Mouse (Mus musculus) left cerebral cortex, adult 11 months (tissue): ENCODE results near the gene Ndufb7.
"Not testable (repeated sequence)": the region's sequence is repeated elsewhere in the genome, so short reads cannot be mapped to it uniquely, and the experiment has no call there.

Experiments used
- DNase-seq: peaks from one replicate; pipeline ENCODE4 v3.0.0; 2022; ENCODE audit warnings: low spot score

The Ndufb7 gene

DNA sequence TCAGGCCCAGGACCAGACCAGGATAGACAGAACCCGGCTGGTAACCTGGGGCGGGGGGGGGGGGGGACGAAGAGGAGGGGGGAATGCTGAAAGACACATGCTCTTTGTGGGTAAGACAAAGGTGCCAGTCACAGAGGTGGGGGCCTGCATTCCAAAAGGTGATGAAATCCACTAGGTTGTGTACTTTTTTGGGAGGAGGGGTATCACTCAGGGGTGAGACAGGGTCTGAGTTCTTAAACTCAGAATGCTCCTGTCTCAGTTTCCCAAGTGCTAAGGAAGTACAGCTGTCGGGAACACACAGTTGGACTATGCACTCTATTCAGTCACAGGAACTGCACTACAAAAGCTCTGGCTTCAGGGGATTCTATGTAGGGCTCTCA, 10.0 kb downstream of the Ndufb7 start:
- DNase-seq, result no peak

DNA sequence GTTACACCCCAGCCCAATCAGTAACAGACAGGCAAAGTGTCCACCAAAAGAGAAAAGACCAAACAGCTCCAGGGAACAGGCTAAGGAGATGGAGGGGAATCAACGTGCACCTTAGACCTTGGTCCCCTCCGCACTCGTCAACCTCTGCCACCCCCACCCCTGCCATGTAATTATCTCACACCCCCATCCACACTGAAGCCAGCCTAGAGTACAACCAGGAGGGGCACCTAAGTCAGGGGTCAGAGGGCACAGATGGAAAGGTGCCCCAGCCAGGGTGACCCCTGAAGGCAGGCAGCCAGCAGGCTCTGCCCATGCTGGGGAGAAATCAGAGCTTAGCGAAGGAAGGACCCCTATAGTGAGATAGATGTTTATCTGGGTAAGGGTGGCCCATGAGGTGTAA, 10.4 kb downstream of the Ndufb7 start:
- no peak for DNase-seq

DNA sequence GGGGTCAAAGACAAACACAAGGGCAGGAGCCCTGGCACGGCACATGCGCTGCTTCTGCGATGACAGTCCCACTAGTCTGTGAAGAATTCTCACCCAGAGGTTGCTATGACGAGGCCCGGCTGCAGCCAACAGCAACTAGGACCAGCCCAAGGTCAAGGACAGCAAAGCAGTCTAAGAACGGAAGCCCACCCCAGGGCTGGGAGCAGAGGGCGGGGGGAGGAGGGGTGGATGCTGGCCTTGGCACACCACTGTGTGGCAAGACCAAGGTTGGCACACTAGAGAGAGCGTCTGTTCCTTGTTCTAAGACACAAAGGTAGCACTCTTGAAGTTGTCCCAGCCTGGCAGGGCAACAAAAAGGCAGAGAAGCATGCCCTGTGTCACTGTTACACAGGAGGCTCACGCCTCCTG, 10.9 kb downstream of the Ndufb7 start:
- no peak for DNase-seq

DNA sequence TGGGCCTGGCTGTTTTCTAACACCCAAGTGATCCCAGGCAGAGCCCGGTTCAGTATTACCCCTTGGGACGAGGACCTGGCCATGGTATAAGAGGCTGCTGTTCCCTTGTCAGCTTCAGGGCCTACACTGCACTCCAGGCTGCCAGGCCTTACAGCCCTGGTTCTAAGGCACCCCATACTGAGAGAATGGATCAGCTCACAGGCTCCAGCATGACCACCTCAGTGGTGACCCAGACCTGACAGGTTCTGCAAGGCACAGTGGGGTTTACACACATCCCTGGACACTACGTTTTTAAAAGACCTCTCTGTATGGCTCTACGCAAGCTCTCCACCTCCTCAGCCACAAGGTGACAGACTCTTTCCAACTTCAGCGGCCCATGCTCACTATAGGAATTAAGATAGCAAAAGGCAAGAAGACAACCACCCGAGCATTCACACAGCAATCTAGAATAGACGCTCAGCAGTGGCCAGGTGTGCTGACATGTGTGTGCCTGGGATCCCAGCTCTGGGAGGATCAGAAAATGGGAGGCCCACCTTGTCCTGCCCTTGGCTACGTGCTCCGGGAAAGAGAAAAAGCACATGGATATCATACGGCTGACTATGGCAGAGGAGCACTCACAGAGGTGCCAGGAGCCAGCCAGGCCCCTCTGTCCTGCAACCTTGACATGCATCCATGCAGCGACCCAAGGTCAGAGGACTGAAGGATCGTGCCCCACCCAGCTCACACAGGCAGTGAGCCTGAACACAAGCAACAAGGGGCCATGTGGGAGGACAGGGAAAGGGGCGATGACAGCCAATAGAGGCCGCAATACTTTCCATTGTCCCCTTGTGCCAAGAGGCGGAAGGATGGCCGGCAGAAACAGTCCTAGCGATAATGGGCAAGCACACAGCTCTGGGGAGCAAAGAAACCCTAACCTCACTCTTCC, 11.9 kb downstream of the Ndufb7 start:
- DNase-seq, result no peak

DNA sequence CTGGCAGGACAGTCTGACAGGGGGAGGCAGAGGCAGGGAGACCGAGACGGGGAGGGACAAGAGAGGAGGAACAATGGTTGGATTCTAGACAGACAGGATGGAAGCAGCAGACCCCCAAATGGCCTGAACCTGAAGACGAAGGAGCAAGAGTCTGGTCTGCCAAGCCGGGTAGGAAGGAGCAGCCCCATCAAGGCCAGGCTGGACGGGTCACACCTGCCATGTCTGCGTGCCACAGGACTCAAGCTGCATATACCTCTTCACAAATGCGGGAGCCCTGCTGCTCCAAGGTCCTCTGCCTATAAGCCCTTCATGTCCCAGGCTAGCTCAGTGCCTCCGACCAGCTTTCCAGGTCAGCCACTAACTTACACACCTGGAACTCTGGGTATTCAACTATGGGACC, 13.2 kb downstream of the Ndufb7 start:
- no peak for DNase-seq

DNA sequence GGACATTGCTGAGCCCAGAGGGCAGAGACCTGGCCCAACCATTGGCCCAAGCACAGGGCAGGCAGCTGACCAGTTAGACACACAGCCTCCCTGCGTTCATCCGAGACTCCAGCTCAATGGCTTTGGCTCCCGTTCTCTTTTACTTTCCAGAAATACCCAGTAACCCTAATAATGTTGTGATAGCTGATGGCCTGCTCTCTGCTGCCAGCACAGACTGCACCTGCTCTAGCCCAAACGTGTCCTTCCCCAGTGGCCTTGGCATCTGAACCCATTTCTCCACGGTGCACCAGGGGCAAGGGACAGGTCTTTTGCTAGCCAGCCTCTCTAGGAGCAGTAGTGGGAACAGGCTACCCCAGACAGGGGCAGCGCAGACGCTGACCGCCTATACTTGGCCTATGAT, 14.4 kb downstream of the Ndufb7 start:
- DNase-seq, result no peak

DNA sequence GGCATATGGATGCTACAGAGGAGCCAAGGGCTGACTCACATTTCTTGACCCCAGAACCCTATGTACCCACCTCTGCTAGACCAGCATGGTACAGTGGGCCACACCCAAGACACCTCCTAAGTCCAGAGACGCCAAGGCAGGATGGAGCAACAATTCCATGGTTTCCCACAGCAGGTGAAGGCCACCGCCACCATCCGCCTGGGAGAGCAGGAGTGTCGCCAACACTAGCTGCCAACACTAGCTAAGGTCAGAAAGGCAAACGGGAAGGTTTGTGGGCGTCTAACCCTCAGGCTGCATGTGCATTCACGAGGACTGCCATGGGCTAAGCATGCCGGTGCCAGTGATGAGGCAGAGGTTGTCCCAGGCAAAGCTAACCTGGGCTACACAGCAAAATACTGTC, 15.8 kb downstream of the Ndufb7 start:
- DNase-seq, result no peak

DNA sequence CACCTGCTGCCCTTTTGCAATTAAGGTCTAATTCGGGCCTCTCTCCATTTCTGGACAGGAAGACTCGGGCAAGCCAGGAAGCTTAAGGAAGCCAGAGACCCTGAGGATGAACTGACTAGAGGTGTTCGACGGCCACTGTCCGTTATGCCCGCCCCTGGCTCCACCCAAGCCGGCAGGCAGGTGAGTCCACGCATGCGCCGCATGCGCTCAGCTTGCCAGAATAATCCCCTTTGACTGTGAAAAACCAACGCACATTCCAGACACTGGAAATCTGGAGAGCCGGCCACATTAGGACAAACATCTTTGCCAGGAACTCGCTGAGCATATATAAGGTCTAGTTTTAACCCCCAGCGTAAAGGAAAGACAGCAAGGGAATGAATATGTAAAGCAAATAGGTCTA, 16.8 kb downstream of the Ndufb7 start:
- DNase-seq, result no peak

DNA sequence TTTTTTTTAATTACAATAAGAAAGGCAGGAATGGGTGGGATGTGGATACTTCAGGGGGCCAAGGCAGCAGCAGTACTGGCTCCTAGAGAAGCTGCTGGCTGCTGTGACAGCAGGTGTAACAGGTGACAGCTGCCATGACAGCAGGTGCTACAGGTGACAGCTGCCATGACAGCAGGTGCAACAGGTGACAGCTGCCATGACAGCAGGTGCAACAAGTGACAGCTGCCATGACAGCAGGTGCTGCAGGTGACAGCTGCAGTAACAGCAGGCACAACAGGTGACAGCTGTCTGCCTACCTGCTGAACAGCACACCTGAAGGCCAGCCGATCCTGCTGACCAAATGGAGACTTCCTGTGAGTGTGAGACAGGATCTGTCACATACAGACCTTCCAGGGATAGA, 18.3 kb downstream of the Ndufb7 start:
- DNase-seq, result no peak

DNA sequence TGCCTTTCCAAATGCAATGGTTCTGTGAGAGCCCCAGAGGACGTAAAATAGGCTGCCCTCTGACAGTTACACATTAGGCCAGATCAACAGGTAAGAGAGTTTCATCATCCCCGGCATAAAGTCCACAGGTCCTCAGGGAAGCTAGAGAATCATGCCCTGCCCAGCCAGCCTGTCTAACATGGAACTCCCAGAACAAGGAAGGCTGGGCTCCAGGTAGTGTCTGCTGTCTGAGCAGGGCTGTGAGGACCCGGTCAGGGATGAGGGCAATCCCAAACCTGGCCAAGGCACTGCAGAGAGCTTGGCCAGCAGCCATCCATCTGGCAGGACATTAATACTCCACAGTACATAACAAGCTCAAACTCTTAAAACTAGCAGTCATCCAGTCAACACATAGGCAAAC, 18.9 kb downstream of the Ndufb7 start:
- DNase-seq, result no peak

DNA sequence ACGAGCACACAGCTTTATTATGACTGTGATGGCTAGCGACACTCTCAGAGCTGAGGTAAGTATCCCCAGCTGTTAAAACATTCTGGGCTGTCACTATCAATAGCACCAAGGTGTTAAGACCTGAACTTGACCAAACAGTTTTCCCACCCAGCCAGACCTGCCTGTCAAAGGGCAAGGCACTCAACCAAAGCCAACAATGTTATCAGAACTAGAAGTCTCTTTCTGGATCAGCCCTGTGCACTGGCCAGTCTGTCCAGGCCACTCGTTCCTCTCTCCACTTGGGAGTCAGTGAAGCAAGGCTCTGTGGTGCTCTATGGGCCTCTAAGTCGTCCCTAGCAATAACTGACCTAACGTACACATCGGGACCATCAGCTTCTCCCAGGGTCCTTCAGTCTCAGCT, 21.2 kb downstream of the Ndufb7 start:
- DNase-seq, result no peak

DNA sequence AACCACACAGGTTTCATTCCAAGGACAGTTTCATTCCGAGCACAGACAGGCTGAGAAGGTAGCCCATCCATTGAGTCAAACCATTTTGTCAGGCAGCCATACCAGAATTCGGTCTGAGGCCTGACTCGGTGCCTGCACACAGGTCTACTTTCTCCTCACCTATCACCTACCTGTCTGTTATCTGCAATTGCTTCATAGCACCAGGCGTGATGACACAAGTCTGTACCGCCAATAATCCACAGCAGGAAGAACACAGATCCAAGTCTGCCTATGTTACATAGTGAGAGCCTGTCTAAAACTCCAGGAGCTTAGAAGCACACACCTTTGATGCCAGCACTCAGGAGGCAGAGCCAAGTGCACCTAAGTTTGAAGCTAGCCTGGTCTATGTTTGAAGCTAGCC, 22.4 kb downstream of the Ndufb7 start:
- no peak for DNase-seq

DNA sequence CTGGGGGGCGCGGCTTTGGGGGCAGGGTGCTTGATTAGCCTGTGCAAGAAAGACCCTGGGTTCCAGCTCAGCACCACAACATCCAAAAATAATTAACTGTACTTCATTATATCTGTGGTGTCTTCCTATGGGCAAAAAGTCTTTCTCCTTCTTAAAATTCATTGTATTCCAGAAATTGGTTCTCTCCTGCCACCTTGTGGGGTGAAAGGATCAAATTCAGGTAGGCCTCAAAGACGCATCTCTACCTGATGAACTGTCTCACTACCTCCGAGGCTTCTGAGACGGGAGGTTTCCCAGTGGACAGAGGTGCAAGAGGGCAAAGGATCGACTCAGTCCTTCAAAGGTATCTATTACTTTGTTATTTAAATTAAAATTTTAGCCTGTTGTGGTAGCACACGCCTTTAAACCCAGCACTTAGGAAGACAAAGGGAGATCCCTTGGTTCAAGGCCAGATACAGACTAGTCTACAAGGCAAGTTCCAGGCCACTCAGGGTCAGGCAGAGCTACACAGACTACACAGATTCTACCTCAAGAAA, 24.1 kb downstream of the Ndufb7 start:
- no peak for DNase-seq

DNA sequence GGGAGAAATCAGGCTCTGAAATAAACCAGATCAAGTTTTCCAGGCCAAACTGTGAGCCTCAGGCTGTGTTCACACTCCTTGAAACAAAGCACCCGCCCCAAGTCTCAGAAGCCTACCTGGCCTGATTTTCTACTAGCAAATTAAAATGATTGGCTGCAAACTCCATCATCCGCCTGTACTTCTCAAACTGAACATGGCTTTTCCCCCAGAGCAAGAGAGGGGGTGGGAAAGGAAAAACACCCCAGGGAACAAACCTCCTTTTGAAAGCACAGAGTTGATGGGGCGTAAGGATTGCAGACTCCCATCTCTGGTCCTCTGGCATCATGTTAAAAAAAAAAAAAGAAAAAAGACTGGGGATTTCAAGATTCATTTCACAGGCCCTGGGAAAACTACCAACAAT, 26.2 kb downstream of the Ndufb7 start:
- DNase-seq, result no peak

DNA sequence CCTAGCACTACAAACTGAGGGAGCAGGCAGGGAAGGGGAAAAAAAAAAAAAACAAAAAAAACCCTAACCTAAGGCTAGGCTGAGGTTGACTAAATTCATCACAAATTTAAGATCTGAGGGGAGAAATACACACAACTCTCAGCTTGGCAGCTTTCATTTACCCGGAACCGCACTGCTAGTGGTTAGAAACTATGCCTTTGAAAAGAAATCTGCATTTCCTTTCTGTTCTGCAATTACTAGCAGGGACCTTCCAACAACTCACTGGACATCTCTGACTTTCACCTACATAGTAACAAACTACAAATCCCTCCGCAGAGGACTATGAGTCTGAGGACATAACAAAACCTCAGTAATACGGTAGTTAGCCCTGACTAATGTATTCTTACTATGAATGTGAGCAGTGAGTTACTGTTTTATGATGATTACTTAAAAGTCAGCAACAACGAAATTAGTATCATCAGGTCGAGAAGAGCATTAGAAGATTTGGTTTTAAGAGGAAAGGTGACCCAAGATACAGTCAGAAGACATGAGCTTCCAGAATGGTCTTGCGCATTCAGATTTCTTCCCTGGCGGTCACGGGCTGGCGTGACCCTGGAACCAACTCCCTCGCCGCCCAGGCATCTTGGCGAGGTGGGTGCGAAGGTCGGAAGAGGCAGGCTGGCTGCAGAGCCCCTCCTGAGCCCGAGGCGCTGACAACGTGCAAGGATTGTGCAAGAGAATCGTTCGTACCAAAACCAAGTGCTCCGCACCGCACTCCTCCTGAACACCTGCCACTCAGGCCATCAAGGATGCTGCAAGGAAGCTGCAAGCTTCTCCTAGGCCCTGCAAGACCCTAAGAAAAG, 27.1 kb downstream of the Ndufb7 start:
- DNase-seq, result no peak

DNA sequence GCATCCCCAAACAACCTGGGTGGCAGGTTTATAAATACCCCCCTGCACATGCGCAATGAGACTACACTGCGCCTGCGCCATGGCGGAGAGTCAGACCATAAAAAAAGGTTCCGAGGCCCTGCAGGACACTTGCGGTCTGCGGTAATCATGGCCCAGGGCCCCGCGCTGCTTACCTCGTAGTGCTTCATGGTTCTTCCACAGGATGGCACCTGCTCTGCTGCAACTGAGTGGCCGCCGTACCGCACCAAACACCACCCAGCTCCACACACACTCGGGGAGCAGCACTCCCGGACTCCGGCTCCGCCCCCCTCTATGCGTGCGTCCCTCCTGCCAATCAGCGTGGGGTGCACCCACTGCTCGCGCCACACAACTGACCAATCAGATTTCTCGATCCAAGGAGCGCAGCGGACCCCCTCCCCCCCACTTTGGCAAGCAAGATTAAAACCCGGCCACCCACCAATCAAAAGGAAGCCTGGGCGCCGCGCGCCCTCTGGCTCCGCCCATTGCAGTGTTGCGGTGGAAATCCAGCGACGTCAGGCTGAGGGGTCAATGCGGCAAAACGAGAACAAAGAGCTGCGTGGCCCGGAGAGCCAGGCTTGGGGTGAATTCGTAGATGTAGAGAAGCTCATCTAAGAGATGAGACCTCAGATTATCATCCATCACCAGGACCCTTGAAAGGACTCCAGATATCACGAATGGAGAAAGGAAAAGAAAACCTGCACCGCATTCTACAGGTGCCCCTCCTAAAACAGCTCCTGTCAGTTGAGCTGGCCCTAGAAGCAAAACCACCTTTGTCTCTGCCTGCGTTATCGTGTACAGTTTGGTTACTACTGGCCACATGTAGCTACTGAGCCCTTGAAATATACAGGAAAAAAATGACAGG, 27.9 kb downstream of the Ndufb7 start:
- DNase-seq, result peak; percentile 97

DNA sequence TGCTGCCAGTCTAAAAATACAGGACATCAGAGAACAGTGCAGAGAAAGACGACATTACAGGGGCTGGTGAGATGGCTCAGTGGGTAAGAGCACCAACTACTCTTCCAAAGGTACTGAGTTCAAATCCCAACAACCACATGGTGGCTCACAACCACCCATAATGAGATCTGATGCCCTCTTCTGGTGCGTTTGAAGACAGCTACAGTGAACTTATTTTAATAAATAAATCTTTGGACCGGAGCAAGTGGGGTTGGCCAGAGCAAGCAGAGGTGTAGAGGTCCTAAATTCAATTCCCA, 28.5 kb downstream of the Ndufb7 start:
- DNase-seq, result not testable (repeated sequence)

DNA sequence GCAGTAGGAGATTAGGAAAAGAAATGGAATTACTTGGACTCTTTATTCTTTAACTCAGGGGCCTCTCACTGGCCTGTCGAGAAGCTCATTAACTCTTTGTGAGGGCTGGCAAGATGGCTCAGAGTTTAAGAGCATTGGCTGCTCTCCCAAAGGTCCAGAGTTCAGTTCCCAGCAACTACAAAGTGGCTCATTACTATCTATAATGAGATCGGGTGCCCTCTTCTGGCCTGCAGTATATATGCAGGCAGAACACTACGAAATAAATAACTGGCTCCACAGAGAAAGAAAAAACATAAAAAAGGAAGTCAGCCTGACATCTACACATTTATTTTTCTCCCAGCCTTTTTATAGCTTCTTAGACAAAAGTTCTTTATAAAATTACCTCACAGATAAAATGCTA, 29.9 kb downstream of the Ndufb7 start:
- DNase-seq, result no peak

DNA sequence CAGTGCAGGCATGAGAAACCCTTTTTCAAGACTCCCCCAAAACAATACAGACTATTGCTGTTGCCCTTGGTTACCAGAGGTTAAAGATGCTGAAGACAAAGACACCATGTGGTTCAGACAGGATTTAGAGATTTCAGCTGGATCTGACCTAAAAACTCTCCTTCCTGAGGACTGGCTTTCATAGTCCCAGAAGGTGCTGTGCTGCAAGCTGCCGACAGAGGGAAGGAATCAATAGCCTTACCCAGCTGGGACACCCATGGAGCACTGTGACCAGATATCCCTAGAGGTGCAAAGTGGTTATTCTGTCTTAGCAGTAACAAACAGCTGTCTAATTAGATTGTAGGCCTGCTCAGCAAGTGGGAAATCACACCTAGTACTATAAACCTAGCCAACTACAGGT, 31.7 kb downstream of the Ndufb7 start:
- no peak for DNase-seq

DNA sequence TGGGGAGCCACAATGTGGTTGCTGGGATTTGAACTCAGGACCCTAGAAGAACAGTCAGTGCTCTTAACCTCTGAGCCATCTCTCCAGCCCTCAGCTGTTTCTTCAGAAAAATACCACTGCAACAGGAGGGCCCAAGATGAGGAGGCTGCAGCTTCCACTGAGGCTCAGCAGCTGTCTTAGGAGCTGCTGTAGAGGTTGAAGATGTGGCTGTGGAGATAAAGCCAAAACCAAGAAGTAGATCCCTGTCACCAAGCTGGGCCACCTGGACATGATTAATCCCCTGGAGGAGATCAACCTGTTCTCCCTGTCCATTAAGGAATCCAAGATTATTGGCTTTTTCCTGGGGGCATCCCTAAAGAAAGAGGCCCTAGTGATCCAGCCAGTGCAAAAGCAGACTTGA, 33.3 kb downstream of the Ndufb7 start:
- DNase-seq, result no peak

DNA sequence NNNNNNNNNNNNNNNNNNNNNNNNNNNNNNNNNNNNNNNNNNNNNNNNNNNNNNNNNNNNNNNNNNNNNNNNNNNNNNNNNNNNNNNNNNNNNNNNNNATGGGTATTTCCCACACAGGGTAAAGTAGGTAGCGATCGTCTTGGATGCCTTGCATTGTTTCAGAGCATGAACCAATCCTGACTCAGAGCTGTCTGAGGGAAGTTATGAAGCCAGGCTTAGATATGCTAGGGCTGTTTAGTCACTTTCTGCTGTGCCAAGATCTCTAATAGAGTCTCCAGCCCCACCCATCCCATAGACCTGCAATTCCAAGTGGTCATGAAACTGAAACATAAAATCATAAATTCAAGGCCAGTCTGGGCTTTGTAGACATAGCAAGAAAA, 36.2 kb downstream of the Ndufb7 start:
- no peak for DNase-seq

DNA sequence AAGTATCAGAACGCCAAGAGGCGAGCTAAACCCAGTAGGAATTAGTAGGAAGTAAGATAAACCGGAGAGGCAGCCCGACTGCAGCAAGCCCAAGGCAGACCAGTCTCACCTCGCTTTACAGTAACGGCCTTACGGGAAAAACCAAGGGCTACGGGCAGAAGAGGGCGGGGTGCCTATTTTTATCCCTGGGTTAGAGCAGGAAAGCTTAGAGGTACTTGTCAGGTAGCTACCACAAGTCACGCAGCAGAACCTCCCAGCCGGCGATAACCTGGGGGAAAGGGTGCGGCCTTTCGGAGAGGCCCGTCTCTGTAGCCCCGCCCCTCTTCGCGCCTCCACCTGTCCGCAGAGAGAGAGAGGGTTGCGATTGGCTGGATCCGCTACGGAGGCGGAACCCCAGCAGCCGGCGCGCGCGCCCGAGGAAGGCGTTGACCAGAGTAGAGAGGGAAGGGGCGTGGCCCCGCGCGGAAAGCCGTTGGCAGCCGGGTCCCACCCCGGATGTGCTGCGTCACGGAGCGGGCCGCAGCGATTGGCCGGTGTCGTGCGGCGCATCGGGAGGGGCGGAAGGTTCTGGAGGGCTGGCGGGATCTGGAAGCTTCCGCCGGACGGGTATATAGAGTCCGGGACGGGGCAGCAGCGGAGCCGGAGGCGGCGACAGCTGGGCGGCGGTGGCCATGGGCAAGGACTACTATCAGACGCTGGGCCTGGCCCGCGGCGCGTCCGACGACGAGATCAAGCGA, 41.4 kb downstream of the Ndufb7 start, which contains the start of the genes Tecr and Dnajb1:
Gene Tecr (minus strand): TSS at position 311 of the 737 bp plus-strand sequence.
Gene Dnajb1 (plus strand): TSS at position 533 of the 737 bp plus-strand sequence.
- peak; percentile 100 for DNase-seq
